Mouse (Mus musculus) heart, embryonic 15.5 days (tissue): ENCODE data around the gene M1ap. TPM values are rescaled to one million over a fixed set of nuclear protein-coding genes. Genes with fewer than 3 reads are reported as not detected.

Experiments
- ATAC-seq: fragments of 200-750 bp; cut with Nextera tagmentation; replicated peaks from 2 replicates; pipeline ENCODE4 v1.8.0; 2017; ENCODE audit warnings: low read depth, moderate TSS enrichment; ENCODE audit not compliant: insufficient number of reproducible peaks, insufficient read depth, low FRiP score
- H3K27ac ChIP-seq: fragments of 300-500 bp; sonication (generic); 2 replicates; pipeline ENCODE4 v1.5.1; 2015; ENCODE audit warnings: mild to moderate bottlenecking, inconsistent platforms
- H3K27me3 ChIP-seq: fragments of 300-500 bp; sonication (generic); 2 replicates; pipeline ENCODE4 v1.6.1; 2015; ENCODE audit warnings: inconsistent platforms
- H3K36me3 ChIP-seq: fragments of 300-500 bp; sonication (generic); 2 replicates; pipeline ENCODE4 v1.6.1; 2015; ENCODE audit warnings: mild to moderate bottlenecking, inconsistent platforms
- H3K4me1 ChIP-seq: fragments of 300-500 bp; sonication (generic); replicated peaks from 2 replicates; pipeline ENCODE4 v1.6.1; 2015; ENCODE audit warnings: inconsistent platforms
- H3K4me2 ChIP-seq: fragments of 300-500 bp; sonication (generic); 2 replicates; pipeline ENCODE4 v1.6.1; 2015; ENCODE audit warnings: inconsistent platforms, mild to moderate bottlenecking, moderate library complexity
- H3K4me3 ChIP-seq: fragments of 300-500 bp; sonication (generic); 2 replicates; pipeline ENCODE4 v1.5.1; 2015; ENCODE audit warnings: mild to moderate bottlenecking, inconsistent platforms
- H3K9ac ChIP-seq: fragments of 300-500 bp; sonication (generic); 2 replicates; pipeline ENCODE4 v1.6.1; 2015; ENCODE audit warnings: mild to moderate bottlenecking, inconsistent platforms
- H3K9me3 ChIP-seq: fragments of 300-500 bp; sonication (generic); replicated peaks from 2 replicates; pipeline ENCODE4 v1.6.1; 2016; ENCODE audit warnings: inconsistent platforms
- WGBS: fragments of 180-500 bp; shearing (Covaris S2); methylation state at CpG from one replicate; pipeline ENCODE4 v1.1.7; 2015; ENCODE audit warnings: mixed read lengths; 5-methylcytosine and 5-hydroxymethylcytosine counted together
- polyA plus RNA-seq: library from polyadenylated mRNA; unstranded; fragments of >200 nt; fragmentation: Nextera tagmentation; extraction: Ambion mirVana; gene quantifications from 2 replicates; pipeline ENCODE4 v1.2.1, GENCODE M21; 2015

The M1ap gene
- polyA plus RNA-seq, 1 experiment from 2014 or later, result 0.57 TPM

GRCm38 (mm10) chr6:83011255-83011654, 64.6 kb downstream of the M1ap start:
- 80% methylated on average over 7 of the region's 7 CpGs for WGBS

GRCm38 (mm10) chr6:83011756-83012155, 65.1 kb downstream of the M1ap start:
- WGBS, result 74% methylated on average over 6 of the region's 6 CpGs
- no peak for ATAC-seq
- no peaks in the 10 kb centered on the region for H3K9me3 ChIP-seq
- H3K4me3 ChIP-seq, result no peak overlapping the region
- no peak overlapping the region for H3K27ac ChIP-seq
- H3K9ac ChIP-seq, result no peak overlapping the region
- H3K36me3 ChIP-seq, result no peaks in the 10 kb centered on the region
- H3K27me3 ChIP-seq, result no peaks in the 10 kb centered on the region
- H3K4me2 ChIP-seq, result no peak overlapping the region
- no peaks in the 10 kb centered on the region for H3K4me1 ChIP-seq

More at GRCm38 (mm10) chr6:83011255-83011654, 64.6 kb downstream of the M1ap start:
- H3K27me3 ChIP-seq, result no peaks in the 10 kb centered on the region
- no peak overlapping the region for H3K4me2 ChIP-seq
- ATAC-seq, result no peak
- no peak overlapping the region for H3K9ac ChIP-seq
- no peaks in the 10 kb centered on the region for H3K9me3 ChIP-seq
- no peaks in the 10 kb centered on the region for H3K36me3 ChIP-seq
- no peak overlapping the region for H3K4me3 ChIP-seq
- no peak overlapping the region for H3K27ac ChIP-seq
- no peaks in the 10 kb centered on the region for H3K4me1 ChIP-seq

GRCm38 (mm10) chr6:83013444-83013843, 66.7 kb downstream of the M1ap start:
- Histone ChIP-seq H3K4me1 (peaks cover 3% of the 10 kb centered on the region; the same call in 1 of the 2 replicates), H3K27ac (no peak overlapping the region), H3K4me2 (no peak overlapping the region), H3K36me3 (no peaks in the 10 kb centered on the region), H3K4me3 (no peak overlapping the region), H3K9me3 (no peaks in the 10 kb centered on the region), H3K27me3 (no peaks in the 10 kb centered on the region), H3K9ac (no peak overlapping the region)
- no peak for ATAC-seq
- 76% methylated on average over 5 of the region's 5 CpGs for WGBS

- no peak overlapping the region for H3K27ac ChIP-seq
- no peaks in the 10 kb centered on the region for H3K27me3 ChIP-seq
- H3K4me2 ChIP-seq, result no peak overlapping the region
- no peaks in the 10 kb centered on the region for H3K9me3 ChIP-seq
- H3K4me1 ChIP-seq, result peaks cover 3% of the 10 kb centered on the region; the same call in 1 of the 2 replicates
- H3K36me3 ChIP-seq, result no peaks in the 10 kb centered on the region
- WGBS, result 44% methylated on average over 12 of the region's 12 CpGs
- no peak; the same call in 1 of the 2 replicates for ATAC-seq
- no peak overlapping the region for H3K4me3 ChIP-seq
- no peak overlapping the region for H3K9ac ChIP-seq
Measured at GRCm38 (mm10) chr6:83014482-83015466, 68.1 kb downstream of the M1ap start.

- Histone ChIP-seq H3K4me3 (no peak overlapping the region), H3K27ac (no peak overlapping the region), H3K9ac (no peak overlapping the region), H3K36me3 (no peaks in the 10 kb centered on the region), H3K27me3 (no peaks in the 10 kb centered on the region), H3K9me3 (no peaks in the 10 kb centered on the region), H3K4me1 (peaks cover 3% of the 10 kb centered on the region; the same call in 1 of the 2 replicates), H3K4me2 (no peak overlapping the region)
- WGBS, result 92% methylated on average over 2 of the region's 2 CpGs
- no peak for ATAC-seq
Measured at GRCm38 (mm10) chr6:83015749-83016148, 69.0 kb downstream of the M1ap start.

GRCm38 (mm10) chr6:83017190-83017589, 70.5 kb downstream of the M1ap start:
- no peak for ATAC-seq
- no peaks in the 10 kb centered on the region for H3K36me3 ChIP-seq
- 11% methylated on average over 3 of the region's 3 CpGs for WGBS
- no peaks in the 10 kb centered on the region for H3K27me3 ChIP-seq
- no peak overlapping the region for H3K9ac ChIP-seq
- peak overlapping the region; percentile 54 for H3K27ac ChIP-seq
- no peak overlapping the region for H3K4me2 ChIP-seq
- H3K4me3 ChIP-seq, result no peak overlapping the region
- peaks cover 3% of the 10 kb centered on the region; the same call in 1 of the 2 replicates for H3K4me1 ChIP-seq
- H3K9me3 ChIP-seq, result no peaks in the 10 kb centered on the region

GRCm38 (mm10) chr6:83019044-83019443, 72.3 kb downstream of the M1ap start:
- H3K27ac ChIP-seq, result no peak overlapping the region
- H3K9ac ChIP-seq, result no peak overlapping the region
- 73% methylated on average over 3 of the region's 3 CpGs for WGBS
- H3K27me3 ChIP-seq, result no peaks in the 10 kb centered on the region
- H3K36me3 ChIP-seq, result no peaks in the 10 kb centered on the region
- no peak for ATAC-seq
- H3K9me3 ChIP-seq, result no peaks in the 10 kb centered on the region
- peaks cover 3% of the 10 kb centered on the region; the same call in 1 of the 2 replicates for H3K4me1 ChIP-seq
- no peak overlapping the region for H3K4me2 ChIP-seq
- no peak overlapping the region for H3K4me3 ChIP-seq

- 84% methylated on average over 6 of the region's 6 CpGs for WGBS
- Histone ChIP-seq H3K4me3 (no peak overlapping the region), H3K4me1 (peaks cover 3% of the 10 kb centered on the region; the same call in 1 of the 2 replicates), H3K27me3 (no peaks in the 10 kb centered on the region), H3K36me3 (no peaks in the 10 kb centered on the region), H3K27ac (no peak overlapping the region), H3K4me2 (no peak overlapping the region), H3K9ac (no peak overlapping the region), H3K9me3 (no peaks in the 10 kb centered on the region)
- ATAC-seq, result no peak
Measured at GRCm38 (mm10) chr6:83020121-83020520, 73.4 kb downstream of the M1ap start.

- H3K4me2 ChIP-seq, result no peak overlapping the region
- no peak overlapping the region for H3K27ac ChIP-seq
- WGBS, result 70% methylated on average over 4 of the region's 4 CpGs
- H3K27me3 ChIP-seq, result no peaks in the 10 kb centered on the region
- no peaks in the 10 kb centered on the region for H3K36me3 ChIP-seq
- H3K4me1 ChIP-seq, result peaks cover 3% of the 10 kb centered on the region; the same call in 1 of the 2 replicates
- no peak overlapping the region for H3K4me3 ChIP-seq
- ATAC-seq, result no peak
- no peaks in the 10 kb centered on the region for H3K9me3 ChIP-seq
- no peak overlapping the region for H3K9ac ChIP-seq
Measured at GRCm38 (mm10) chr6:83020836-83021593, 74.3 kb downstream of the M1ap start.

- 0 out of 2 replicates have a peak, but pooled peaks cover 5% of the 10 kb centered on the region for H3K27me3 ChIP-seq
- ATAC-seq, result no peak
- H3K4me2 ChIP-seq, result no peak overlapping the region
- no peak overlapping the region for H3K9ac ChIP-seq
- H3K36me3 ChIP-seq, result no peaks in the 10 kb centered on the region
- 0 out of 2 replicates have a peak, but pooled peaks cover 5% of the 10 kb centered on the region for H3K4me1 ChIP-seq
- H3K27ac ChIP-seq, result no peak overlapping the region
- H3K4me3 ChIP-seq, result no peak overlapping the region
- H3K9me3 ChIP-seq, result no peaks in the 10 kb centered on the region
- 74% methylated on average over 9 of the region's 9 CpGs for WGBS
Measured at GRCm38 (mm10) chr6:83023008-83023407, 76.3 kb downstream of the M1ap start.

- H3K4me3 ChIP-seq, result no peak overlapping the region
- 91% methylated on average over 2 of the region's 2 CpGs for WGBS
- no peak overlapping the region for H3K9ac ChIP-seq
- no peak overlapping the region for H3K27ac ChIP-seq
- H3K4me2 ChIP-seq, result no peak overlapping the region
- H3K36me3 ChIP-seq, result no peaks in the 10 kb centered on the region
- ATAC-seq, result no peak
- 0 out of 2 replicates have a peak, but pooled peaks cover 8% of the 10 kb centered on the region for H3K4me1 ChIP-seq
- H3K27me3 ChIP-seq, result peaks cover 11% of the 10 kb centered on the region; the same call in 1 of the 2 replicates
- no peaks in the 10 kb centered on the region for H3K9me3 ChIP-seq
Measured at GRCm38 (mm10) chr6:83023786-83024185, 77.1 kb downstream of the M1ap start.
